Mouse (Mus musculus): ENCODE measurements around the gene Lhfp. TPM values are rescaled to one million over a fixed set of nuclear protein-coding genes. Genes with fewer than 3 reads are reported as not detected.

Lhfp gene
- 0.33 TPM for polyA plus RNA-seq (2017; shearing (Covaris generic))

DNA sequence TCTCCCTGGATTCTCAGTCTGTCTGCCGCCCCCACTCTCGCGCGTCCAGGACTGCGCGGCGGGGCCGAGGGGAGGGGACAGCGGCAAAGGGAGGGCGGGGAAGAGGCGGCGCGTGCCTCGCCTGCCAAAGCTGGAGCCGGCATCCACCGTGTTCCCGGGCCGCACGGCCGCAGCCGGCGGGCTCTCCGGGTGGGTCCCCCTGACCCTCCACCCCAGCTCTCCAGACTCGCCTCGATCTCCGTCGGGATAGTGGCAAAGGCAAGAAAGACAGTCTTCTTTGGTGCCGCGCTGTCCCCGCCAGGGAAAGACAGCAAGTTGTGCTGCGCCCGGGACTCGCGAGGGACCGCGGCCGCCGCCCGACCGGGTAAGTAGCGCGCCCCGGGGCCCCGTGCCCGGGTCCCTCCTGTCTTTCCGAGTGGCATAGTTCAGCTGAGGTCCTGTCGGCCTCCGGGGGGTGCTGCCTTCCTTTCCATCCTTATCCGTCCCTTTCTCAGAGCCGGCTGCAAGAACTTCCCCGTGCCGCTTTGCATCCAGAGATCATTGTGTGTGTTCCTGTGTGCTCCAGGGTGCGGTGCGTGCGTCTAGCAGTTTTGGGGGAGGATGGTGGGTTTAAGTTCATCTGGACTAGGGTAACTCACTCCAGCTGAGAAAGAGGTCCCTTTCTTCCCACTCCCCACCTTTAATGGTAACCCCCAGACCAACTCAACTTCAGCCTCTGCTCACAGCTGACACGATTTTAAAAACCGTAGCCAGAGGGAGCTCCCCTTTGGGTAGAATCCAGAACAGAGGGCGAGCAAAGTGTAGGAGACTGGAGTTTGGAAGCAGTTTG is at the start of gene Lhfp:
TSS of gene Lhfp (plus strand) at position 118 of the 829 bp plus-strand sequence.

DNA sequence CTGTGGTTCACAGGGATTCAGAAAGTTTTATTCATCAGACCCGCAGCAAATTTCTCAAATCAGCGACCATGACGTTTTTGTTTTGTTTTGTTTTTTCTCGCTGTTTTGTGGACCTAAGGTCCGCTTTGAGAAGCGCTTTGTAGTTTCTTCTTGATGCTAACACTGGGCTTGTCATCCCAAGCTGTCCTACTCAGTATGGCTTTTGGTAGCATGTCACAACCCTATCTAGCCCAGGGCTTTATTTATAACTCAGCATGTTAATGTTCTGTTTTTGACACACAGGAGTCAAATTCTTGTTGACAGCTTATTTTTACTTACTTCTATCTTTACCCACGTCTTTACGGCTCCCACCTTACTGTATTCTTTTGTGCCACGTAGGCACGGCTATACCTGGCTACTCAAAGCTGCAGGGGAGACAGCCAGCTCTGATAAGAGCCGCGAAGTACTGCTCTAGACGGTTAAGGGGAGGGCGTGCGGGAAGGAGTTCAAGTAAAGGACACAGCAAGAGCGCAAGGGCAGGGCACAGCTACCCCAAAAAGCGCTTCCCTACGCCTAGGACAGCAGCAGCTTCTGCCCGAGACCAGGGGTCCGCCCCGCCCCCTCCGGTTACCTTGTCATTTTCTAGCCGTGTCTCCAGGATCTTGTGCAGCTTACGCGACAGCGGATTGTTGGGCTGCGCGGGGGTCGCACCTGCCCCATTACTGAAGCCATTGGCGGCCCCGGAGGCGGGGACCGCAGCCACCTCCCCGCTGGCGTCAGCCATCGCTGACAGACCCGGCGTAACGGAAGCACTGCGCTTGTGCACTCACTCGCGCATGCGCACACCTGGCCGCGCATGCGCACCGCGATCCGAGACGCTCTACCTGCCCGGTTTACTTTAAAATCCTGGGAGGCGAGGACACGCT is 24.6 kb upstream of the Lhfp start, which contains the start of gene Cog6:
TSS of gene Cog6 (minus strand) at position 802 of the 905 bp plus-strand sequence.

Other genes starting within 250 kb of the Lhfp start
- 61.4 TPM for gene Cog6, start 24.3 kb upstream of the Lhfp start, polyA plus RNA-seq (2017; shearing (Covaris generic))